Mouse (Mus musculus) cortical plate, adult 2 months (tissue): ENCODE measurements around the gene Tinag.

Experiments
- CTCF ChIP-seq: fragments of 200-500 bp; IDR thresholded peaks from 2 replicates; pipeline ENCODE4 v1.5.1; 2011; ENCODE audit warnings: mild to moderate bottlenecking, control low read depth, low read length; ENCODE audit not compliant: insufficient read depth; ENCODE audit errors: extremely low read depth
- POLR2A ChIP-seq: fragments of 200-500 bp; IDR thresholded peaks from 2 replicates; pipeline ENCODE4 v1.6.1; 2011; ENCODE audit warnings: mild to moderate bottlenecking, low read length, control low read depth; ENCODE audit not compliant: insufficient read depth; ENCODE audit errors: extremely low read depth

GRCm38 (mm10) chr9:77032430-77033154, 13.0 kb downstream of the Tinag start:
- TF ChIP-seq CTCF (no peak), POLR2A (no peak)
